Mouse (Mus musculus) stomach, embryonic 16.5 days (tissue): Measurements from ENCODE around the gene Dennd1b. TPM values are rescaled to one million over a fixed set of nuclear protein-coding genes. Genes with fewer than 3 reads are reported as not detected.

Experiments used
- ATAC-seq: fragments of 200-750 bp; cut with Nextera tagmentation; 2 replicates; pipeline ENCODE4 v1.8.0; 2017; ENCODE audit warnings: moderate number of reproducible peaks, moderate TSS enrichment; ENCODE audit not compliant: insufficient read depth, low FRiP score
- H3K27ac ChIP-seq: fragments of 300-500 bp; sonication (generic); 2 replicates; pipeline ENCODE4 v1.5.1; 2014; ENCODE audit warnings: low read length
- H3K27me3 ChIP-seq: fragments of 300-500 bp; sonication (generic); 2 replicates; pipeline ENCODE4 v1.6.1; 2014; ENCODE audit warnings: low read length, control low read depth, mixed read lengths; ENCODE audit not compliant: control insufficient read depth, insufficient read depth
- H3K36me3 ChIP-seq: fragments of 300-500 bp; sonication (generic); 2 replicates; pipeline ENCODE4 v1.6.1; 2014; ENCODE audit warnings: low read length; ENCODE audit not compliant: control insufficient read depth, insufficient read depth
- H3K4me1 ChIP-seq: fragments of 300-500 bp; sonication (generic); 2 replicates; pipeline ENCODE4 v1.6.1; 2014; ENCODE audit warnings: low read length, control low read depth, mixed read lengths; ENCODE audit not compliant: control insufficient read depth, insufficient read depth
- H3K4me2 ChIP-seq: fragments of 300-500 bp; sonication (generic); 2 replicates; pipeline ENCODE4 v1.6.1; 2014; ENCODE audit warnings: low read depth, low read length, mixed read lengths
- H3K4me3 ChIP-seq: fragments of 300-500 bp; sonication (generic); replicated peaks from 2 replicates; pipeline ENCODE4 v1.5.1; 2014; ENCODE audit warnings: mild to moderate bottlenecking, low read length
- H3K9ac ChIP-seq: fragments of 300-500 bp; sonication (generic); 2 replicates; pipeline ENCODE4 v1.6.1; 2014; ENCODE audit warnings: low read length
- H3K9me3 ChIP-seq: fragments of 300-500 bp; sonication (generic); replicated peaks from 2 replicates; pipeline ENCODE4 v1.6.1; 2016; ENCODE audit warnings: low read length, control low read depth; ENCODE audit not compliant: control insufficient read depth
- WGBS: fragments of 180-500 bp; shearing (Covaris S2); extraction: QIAGEN DNeasy Blood & Tissue Kit; methylation state at CpG from one replicate; pipeline ENCODE4 v1.1.7; 2014; 5-methylcytosine and 5-hydroxymethylcytosine counted together
- polyA plus RNA-seq: library from polyadenylated mRNA; unstranded; fragments of >200 nt; fragmentation: Nextera tagmentation; extraction: Ambion mirVana; gene quantifications from 2 replicates; pipeline ENCODE4 v1.2.1, GENCODE M21; 2015

Dennd1b gene
- polyA plus RNA-seq, 1 experiment from 2014 or later = 7.1 TPM

DNA sequence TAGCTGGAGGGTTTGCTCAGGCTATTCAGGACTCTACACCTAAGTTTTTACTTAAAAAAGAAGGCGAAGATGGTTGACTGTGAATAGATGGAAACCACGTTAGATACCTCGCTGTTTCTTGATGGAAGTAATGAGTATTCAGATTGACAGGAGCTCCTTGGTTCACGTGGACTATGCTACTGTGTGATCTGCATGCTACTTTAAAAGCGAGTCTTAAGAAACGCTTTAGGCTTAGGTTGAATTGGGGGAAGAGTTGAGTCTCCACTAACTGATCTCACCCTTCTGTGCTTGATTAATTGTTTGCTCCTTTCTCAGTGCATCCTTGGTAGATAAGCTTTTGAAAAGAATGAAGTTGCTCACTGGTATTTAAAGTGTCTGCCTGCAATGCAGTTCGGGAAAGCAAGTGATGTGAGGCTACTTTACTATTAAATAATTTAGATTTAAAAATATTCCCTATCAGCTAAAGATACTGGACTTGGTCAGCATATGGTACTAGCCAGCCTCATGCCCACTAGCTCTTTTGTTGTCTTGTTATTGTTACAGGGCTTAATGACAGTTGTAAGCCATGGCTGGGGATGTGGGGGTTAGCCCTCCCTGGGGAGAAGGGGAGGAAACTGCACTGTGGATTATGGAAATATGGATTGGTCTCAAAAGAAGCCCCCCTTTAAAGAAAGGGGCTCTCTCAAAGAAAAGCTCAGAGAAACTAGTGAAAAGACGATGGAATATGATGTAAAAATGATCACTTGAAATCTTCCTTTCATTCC is 62.8 kb downstream of the Dennd1b start:
- Histone ChIP-seq H3K27me3 (no peaks in the 10 kb centered on the region), H3K9me3 (no peaks in the 10 kb centered on the region), H3K27ac (no peak overlapping the region), H3K4me1 (no peaks in the 10 kb centered on the region), H3K4me3 (no peak overlapping the region), H3K9ac (no peak overlapping the region), H3K36me3 (no peaks in the 10 kb centered on the region), H3K4me2 (no peak overlapping the region)
- WGBS = 73% methylated on average over 8 of the region's 8 CpGs
- no peak for ATAC-seq

DNA sequence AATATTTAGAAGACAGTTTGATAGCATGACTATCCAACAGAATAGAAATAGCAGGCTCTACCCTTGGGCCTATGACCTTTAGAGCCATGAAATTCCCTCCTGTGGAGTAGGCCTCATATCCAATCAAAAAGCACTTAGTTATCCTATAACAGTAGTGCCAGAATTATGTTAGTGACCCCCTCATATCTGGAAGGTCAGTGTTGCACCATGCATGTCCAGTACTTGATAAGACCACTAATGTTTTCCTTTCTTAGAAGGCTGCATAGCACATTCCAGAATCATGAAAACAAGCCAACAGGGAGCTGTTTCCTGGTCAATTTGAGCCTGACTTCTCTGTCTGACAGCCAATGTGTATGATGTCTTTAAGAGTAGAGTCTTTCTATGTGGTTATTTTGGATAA is 66.3 kb downstream of the Dennd1b start:
- Histone ChIP-seq H3K4me1 (no peaks in the 10 kb centered on the region), H3K4me2 (no peak overlapping the region), H3K9ac (no peak overlapping the region), H3K27me3 (no peaks in the 10 kb centered on the region), H3K4me3 (no peak overlapping the region), H3K36me3 (no peaks in the 10 kb centered on the region), H3K27ac (no peak overlapping the region), H3K9me3 (no peaks in the 10 kb centered on the region)
- no peak for ATAC-seq

DNA sequence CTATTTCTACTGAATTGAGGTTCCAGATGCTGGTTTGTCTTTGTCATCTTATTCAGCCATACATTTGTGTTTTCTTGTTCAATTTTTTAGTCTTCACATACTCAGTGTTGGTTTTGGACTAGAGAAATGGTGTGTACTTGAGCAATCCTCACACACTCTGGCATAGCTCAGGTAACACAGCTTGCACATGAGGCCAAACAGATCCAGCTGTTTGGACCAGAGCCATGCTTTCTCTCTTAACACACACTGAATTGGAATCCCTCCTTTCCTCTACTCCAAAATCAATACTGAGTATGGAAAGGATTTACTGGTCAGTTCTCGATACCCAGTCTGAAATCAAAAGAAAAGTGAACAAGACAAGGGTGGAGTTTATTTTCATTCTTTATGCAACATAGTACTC is 69.2 kb downstream of the Dennd1b start:
- no peak overlapping the region for H3K9ac ChIP-seq
- H3K36me3 ChIP-seq = no peaks in the 10 kb centered on the region
- no peak overlapping the region for H3K4me2 ChIP-seq
- H3K4me1 ChIP-seq = no peaks in the 10 kb centered on the region
- no peak overlapping the region for H3K27ac ChIP-seq
- H3K4me3 ChIP-seq = no peak overlapping the region
- no peak for ATAC-seq
- 92% methylated on average over 1 of the region's 1 CpGs for WGBS
- H3K27me3 ChIP-seq = no peaks in the 10 kb centered on the region
- no peaks in the 10 kb centered on the region for H3K9me3 ChIP-seq

DNA sequence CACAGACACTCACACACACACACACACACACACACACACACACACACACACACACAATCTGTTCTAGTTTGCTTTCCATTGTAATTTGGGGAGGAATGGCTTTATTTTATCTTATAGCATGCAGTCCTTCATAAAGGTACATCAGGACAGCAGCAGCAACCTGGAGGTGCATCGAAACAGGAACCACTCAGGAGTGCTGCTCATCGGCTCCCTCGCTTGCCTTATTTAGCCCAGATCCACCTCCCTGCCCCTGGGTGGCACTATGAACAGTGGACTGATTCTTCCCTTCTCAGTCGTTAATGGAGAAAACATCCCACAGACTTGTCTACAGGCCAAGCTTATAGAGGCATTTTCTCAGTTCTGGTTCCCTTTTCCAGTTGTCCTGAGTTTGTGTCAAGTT is 71.9 kb downstream of the Dennd1b start:
- Histone ChIP-seq H3K27ac (no peak overlapping the region), H3K36me3 (no peaks in the 10 kb centered on the region), H3K4me1 (no peaks in the 10 kb centered on the region), H3K4me3 (no peak overlapping the region), H3K4me2 (no peak overlapping the region), H3K9me3 (no peaks in the 10 kb centered on the region), H3K27me3 (no peaks in the 10 kb centered on the region), H3K9ac (no peak overlapping the region)
- 64% methylated on average over 4 of the region's 4 CpGs for WGBS
- ATAC-seq = no peak

DNA sequence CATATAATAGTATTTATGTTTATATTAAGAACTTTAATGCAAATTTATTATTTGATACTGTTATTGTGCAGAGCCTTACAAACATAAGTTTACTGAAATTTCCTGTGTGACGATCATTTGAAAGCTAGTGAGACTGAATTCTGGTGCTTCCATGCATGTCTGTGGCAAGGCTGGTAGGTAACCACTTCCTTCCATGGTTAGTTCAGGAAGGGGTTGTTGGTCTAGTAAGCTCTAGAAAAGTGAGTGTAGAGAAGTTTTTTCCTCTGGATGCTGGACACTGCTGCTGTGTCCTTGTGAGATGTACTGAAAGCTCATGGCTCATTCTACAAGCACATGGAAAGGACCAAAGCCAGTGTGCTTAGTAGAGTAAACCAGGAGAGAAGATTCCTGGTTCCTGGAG is 73.1 kb downstream of the Dennd1b start:
- no peak for ATAC-seq
- H3K27ac ChIP-seq = no peak overlapping the region
- no peaks in the 10 kb centered on the region for H3K27me3 ChIP-seq
- no peak overlapping the region for H3K4me2 ChIP-seq
- H3K4me1 ChIP-seq = no peaks in the 10 kb centered on the region
- WGBS = 90% methylated on average over 1 of the region's 1 CpGs
- no peak overlapping the region for H3K9ac ChIP-seq
- H3K9me3 ChIP-seq = no peaks in the 10 kb centered on the region
- H3K4me3 ChIP-seq = no peak overlapping the region
- no peaks in the 10 kb centered on the region for H3K36me3 ChIP-seq

DNA sequence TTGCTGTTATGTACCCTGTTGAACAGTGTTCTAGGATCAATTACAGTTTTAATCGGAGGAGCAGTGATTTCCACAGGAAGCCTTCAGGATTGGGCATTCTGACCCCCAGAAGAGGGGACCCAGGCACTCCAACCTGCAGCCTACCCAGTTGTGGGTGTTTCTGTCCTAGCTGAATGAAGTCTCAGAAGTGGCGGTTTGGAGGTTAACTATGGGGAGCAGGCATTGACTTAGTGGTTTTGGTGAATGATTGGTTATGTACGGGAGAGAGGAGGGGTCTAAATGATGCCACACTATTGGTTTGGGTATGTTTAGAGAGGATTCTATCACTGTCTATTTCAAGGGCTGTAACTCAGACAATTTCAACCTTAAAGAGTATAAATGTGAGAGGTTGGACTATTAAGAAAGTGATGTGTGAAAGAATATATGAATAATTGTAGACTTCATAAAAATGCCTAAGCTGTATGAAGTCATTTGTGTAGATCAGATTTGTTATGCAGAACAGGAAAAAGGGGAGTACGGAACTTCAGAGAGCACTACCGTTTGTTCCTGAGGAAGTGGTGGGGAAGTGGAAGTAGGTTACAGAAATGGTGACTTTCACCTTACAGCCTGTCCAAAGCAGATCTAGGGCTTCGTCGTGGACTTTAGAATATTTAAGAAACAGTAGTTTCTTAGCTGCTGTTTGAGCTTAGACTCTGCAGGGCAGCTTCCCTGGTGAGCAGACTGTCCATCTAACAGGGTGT is 73.7 kb downstream of the Dennd1b start:
- Histone ChIP-seq H3K36me3 (no peaks in the 10 kb centered on the region), H3K9ac (no peak overlapping the region), H3K9me3 (no peaks in the 10 kb centered on the region), H3K4me3 (no peak overlapping the region), H3K27me3 (no peaks in the 10 kb centered on the region), H3K4me1 (no peaks in the 10 kb centered on the region), H3K27ac (no peak overlapping the region), H3K4me2 (no peak overlapping the region)
- WGBS = 60% methylated on average over 7 of the region's 7 CpGs
- ATAC-seq = no peak

DNA sequence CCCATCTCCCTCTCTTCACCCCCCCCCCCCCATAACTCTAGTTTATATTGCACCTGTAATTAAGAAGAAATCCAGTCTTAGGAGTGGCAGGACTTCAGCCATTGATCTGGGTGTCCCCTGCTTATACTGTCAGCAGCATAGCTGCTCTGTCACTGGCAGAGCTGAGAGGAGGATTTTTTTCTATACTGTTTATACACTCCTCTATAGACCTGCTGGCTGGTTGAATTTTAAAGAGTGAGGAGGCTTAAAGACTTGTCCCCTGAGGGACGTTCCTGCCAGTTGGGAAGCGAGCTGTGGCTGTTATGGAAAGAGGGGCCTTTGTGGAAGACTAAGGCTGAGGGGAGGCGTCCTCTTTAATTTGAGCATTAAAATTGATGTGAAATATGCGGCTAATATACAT is 74.8 kb downstream of the Dennd1b start:
- no peak overlapping the region for H3K27ac ChIP-seq
- no peaks in the 10 kb centered on the region for H3K4me1 ChIP-seq
- no peaks in the 10 kb centered on the region for H3K27me3 ChIP-seq
- H3K4me3 ChIP-seq = no peak overlapping the region
- H3K9me3 ChIP-seq = no peaks in the 10 kb centered on the region
- 67% methylated on average over 4 of the region's 4 CpGs for WGBS
- H3K4me2 ChIP-seq = no peak overlapping the region
- H3K36me3 ChIP-seq = no peaks in the 10 kb centered on the region
- no peak overlapping the region for H3K9ac ChIP-seq
- no peak for ATAC-seq

DNA sequence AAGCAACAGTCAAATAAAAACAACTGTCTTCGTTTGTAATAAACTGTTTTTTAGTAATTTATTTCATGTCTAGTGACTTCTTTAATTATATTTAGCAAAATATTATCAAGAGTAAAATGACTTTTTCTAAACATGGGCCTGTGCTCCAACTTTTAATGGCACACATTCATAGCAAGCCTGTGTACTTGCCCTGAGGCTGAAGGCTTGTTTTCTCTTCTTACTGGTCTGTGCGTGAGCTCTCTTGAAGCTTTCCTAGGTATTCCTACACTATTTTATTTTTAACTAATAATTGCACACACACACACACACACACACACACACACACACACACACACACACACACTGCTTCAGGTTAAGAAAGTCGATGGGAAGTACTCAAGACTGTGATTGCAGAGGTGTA is 75.4 kb downstream of the Dennd1b start:
- Histone ChIP-seq H3K9me3 (no peaks in the 10 kb centered on the region), H3K27ac (no peak overlapping the region), H3K4me2 (no peak overlapping the region), H3K4me1 (no peaks in the 10 kb centered on the region), H3K4me3 (no peak overlapping the region), H3K27me3 (no peaks in the 10 kb centered on the region), H3K36me3 (no peaks in the 10 kb centered on the region), H3K9ac (no peak overlapping the region)
- 73% methylated on average over 3 of the region's 3 CpGs for WGBS
- ATAC-seq = no peak

DNA sequence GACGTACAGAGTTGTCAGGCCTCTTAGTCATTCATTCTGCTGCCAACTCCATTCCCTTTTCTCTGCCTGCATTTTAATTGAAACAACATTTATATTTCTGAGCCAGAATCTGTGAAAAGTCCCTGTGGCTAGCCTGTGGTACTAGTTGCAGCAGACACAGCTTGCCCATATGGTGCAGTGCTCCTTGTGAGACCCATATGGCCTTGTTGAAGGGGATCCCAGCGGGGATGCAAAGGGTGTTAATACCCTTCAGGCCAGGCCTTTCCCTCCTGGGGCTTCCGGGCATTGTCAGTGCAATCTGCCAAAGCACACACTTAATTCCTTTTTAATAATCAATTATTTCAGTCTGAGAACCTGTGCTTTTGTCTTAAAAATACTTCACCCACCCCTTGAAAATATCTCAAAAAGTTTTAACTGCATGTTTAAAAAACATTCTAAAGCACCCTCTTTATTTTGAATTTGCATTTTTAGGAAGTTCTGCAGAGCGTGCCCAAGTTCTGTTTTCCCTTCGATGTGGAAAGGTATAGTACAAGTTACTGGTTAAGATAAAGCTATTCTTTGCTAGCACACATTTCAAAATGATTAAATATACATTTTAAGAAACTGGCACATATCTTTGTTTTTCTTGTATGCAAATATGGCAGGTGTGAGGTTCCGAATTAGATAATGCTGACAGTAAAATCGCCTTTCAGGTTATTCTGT is 76.4 kb downstream of the Dennd1b start:
- no peak overlapping the region for H3K4me2 ChIP-seq
- no peak overlapping the region for H3K9ac ChIP-seq
- no peaks in the 10 kb centered on the region for H3K27me3 ChIP-seq
- no peak overlapping the region for H3K27ac ChIP-seq
- no peaks in the 10 kb centered on the region for H3K9me3 ChIP-seq
- no peaks in the 10 kb centered on the region for H3K4me1 ChIP-seq
- ATAC-seq = no peak
- no peaks in the 10 kb centered on the region for H3K36me3 ChIP-seq
- no peak overlapping the region for H3K4me3 ChIP-seq
- WGBS = 72% methylated on average over 7 of the region's 7 CpGs
